Mouse (Mus musculus) liver, adult 2 months (tissue): ENCODE measurements around the gene Tulp2.

Experiments used
- CTCF ChIP-seq: fragments of 200-500 bp; IDR thresholded peaks from 2 replicates; pipeline ENCODE4 v1.5.1; 2011; ENCODE audit warnings: low read depth, low read length, control low read depth
- POLR2A ChIP-seq: fragments of 200-500 bp; IDR thresholded peaks from 2 replicates; pipeline ENCODE4 v1.6.1; 2011; ENCODE audit warnings: low read length, control low read depth; ENCODE audit not compliant: insufficient read depth; ENCODE audit errors: extremely low read depth

- no peak for TF ChIP-seq CTCF
- TF ChIP-seq POLR2A = no peak
Observed at GRCm38 (mm10) chr7:45486158-45486557, 4.5 kb downstream of the Tulp2 start.
